Mouse (Mus musculus): ENCODE measurements around the gene Akt1s1. TPM values are rescaled to one million over a fixed set of nuclear protein-coding genes. Genes with fewer than 3 reads are reported as not detected.

Gene Akt1s1
- polyA plus RNA-seq, 1 experiment from 2014 or later = 89.5 TPM

MicroRNAs encoded within 50 kb of the gene (microRNA counts, 519-probe panel; counts per million panel counts)
- microRNA mmu-miR-707 = not detected

Small RNA genes within 50 kb of the gene (microRNA-seq; reads per million reads assigned to microRNA genes)
- not detected for gene Mir707

Other genes with a start within 250 kb of the Akt1s1 start
- gene Myh14, start 178.1 kb upstream of the Akt1s1 start, polyA plus RNA-seq (2016; fragmentation: Nextera tagmentation; extraction: Ambion mirVana) = 1.0 and 1.1 TPM in 2 replicates
- not detected in 2 replicates for gene Izumo2, start 140.2 kb upstream of the Akt1s1 start, polyA plus RNA-seq (2016; fragmentation: Nextera tagmentation; extraction: Ambion mirVana)
- 44.7 and 49.5 TPM in 2 replicates for gene Vrk3, start 100.6 kb upstream of the Akt1s1 start, polyA plus RNA-seq (2016; fragmentation: Nextera tagmentation; extraction: Ambion mirVana)
- gene Zfp473, start 97.9 kb upstream of the Akt1s1 start, polyA plus RNA-seq (2016; fragmentation: Nextera tagmentation; extraction: Ambion mirVana) = 3.2 and 3.6 TPM in 2 replicates
- gene Nup62, start 32.9 kb upstream of the Akt1s1 start, polyA plus RNA-seq (2016; fragmentation: Nextera tagmentation; extraction: Ambion mirVana) = 154 and 162 TPM in 2 replicates
- gene Il4i1, start 32.6 kb upstream of the Akt1s1 start, polyA plus RNA-seq (2016; fragmentation: Nextera tagmentation; extraction: Ambion mirVana) = 1.2 and 1.8 TPM in 2 replicates
- 4.6 and 4.7 TPM in 2 replicates for gene Atf5, start 32.3 kb upstream of the Akt1s1 start, polyA plus RNA-seq (2016; fragmentation: Nextera tagmentation; extraction: Ambion mirVana)
- gene Tbc1d17, start 88 bp downstream of the Akt1s1 start, polyA plus RNA-seq (2016; fragmentation: Nextera tagmentation; extraction: Ambion mirVana) = 77.8 and 89.4 TPM in 2 replicates
- 38.1 and 38.4 TPM in 2 replicates for gene Pnkp, start 8.1 kb downstream of the Akt1s1 start, polyA plus RNA-seq (2016; fragmentation: Nextera tagmentation; extraction: Ambion mirVana)
- 478 and 516 TPM in 2 replicates for gene Ptov1, start 20.8 kb downstream of the Akt1s1 start, polyA plus RNA-seq (2016; fragmentation: Nextera tagmentation; extraction: Ambion mirVana)
- 213 and 220 TPM in 2 replicates for gene Med25, start 43.7 kb downstream of the Akt1s1 start, polyA plus RNA-seq (2016; fragmentation: Nextera tagmentation; extraction: Ambion mirVana)
- gene Fuz, start 47.1 kb downstream of the Akt1s1 start, polyA plus RNA-seq (2016; fragmentation: Nextera tagmentation; extraction: Ambion mirVana) = 26.9 and 30.6 TPM in 2 replicates
- gene Ap2a1, start 80.5 kb downstream of the Akt1s1 start, polyA plus RNA-seq (2016; fragmentation: Nextera tagmentation; extraction: Ambion mirVana) = 74.2 and 77.0 TPM in 2 replicates
- gene Tsks, start 94.2 kb downstream of the Akt1s1 start, polyA plus RNA-seq (2016; fragmentation: Nextera tagmentation; extraction: Ambion mirVana) = 0.11 and 0.14 TPM in 2 replicates
- 22.3 and 26.8 TPM in 2 replicates for gene Cpt1c, start 125.9 kb downstream of the Akt1s1 start, polyA plus RNA-seq (2016; fragmentation: Nextera tagmentation; extraction: Ambion mirVana)
- gene Prmt1, start 137.6 kb downstream of the Akt1s1 start, polyA plus RNA-seq (2016; fragmentation: Nextera tagmentation; extraction: Ambion mirVana) = 908 and 945 TPM in 2 replicates
- 69.5 and 71.2 TPM in 2 replicates for gene Irf3, start 148.7 kb downstream of the Akt1s1 start, polyA plus RNA-seq (2016; fragmentation: Nextera tagmentation; extraction: Ambion mirVana)
- 77.4 and 78.4 TPM in 2 replicates for gene Bcl2l12, start 149.7 kb downstream of the Akt1s1 start, polyA plus RNA-seq (2016; fragmentation: Nextera tagmentation; extraction: Ambion mirVana)
- 39.6 and 44.8 TPM in 2 replicates for gene Scaf1, start 167.4 kb downstream of the Akt1s1 start, polyA plus RNA-seq (2016; fragmentation: Nextera tagmentation; extraction: Ambion mirVana)
- 22.0 and 23.6 TPM in 2 replicates for gene Rras, start 169.0 kb downstream of the Akt1s1 start, polyA plus RNA-seq (2016; fragmentation: Nextera tagmentation; extraction: Ambion mirVana)
- gene Prr12, start 203.9 kb downstream of the Akt1s1 start, polyA plus RNA-seq (2016; fragmentation: Nextera tagmentation; extraction: Ambion mirVana) = 10.8 and 11.3 TPM in 2 replicates
- gene Nosip, start 213.4 kb downstream of the Akt1s1 start, polyA plus RNA-seq (2016; fragmentation: Nextera tagmentation; extraction: Ambion mirVana) = 63.0 and 66.7 TPM in 2 replicates
- gene Prrg2, start 213.7 kb downstream of the Akt1s1 start, polyA plus RNA-seq (2016; fragmentation: Nextera tagmentation; extraction: Ambion mirVana) = 17.0 and 17.3 TPM in 2 replicates
- 122 and 128 TPM in 2 replicates for gene Rcn3, start 243.2 kb downstream of the Akt1s1 start, polyA plus RNA-seq (2016; fragmentation: Nextera tagmentation; extraction: Ambion mirVana)